Mouse (Mus musculus): ENCODE data around the gene Tspan33. TPM values are rescaled to one million over a fixed set of nuclear protein-coding genes. Genes with fewer than 3 reads are reported as not detected.
"Not testable (repeated sequence)": the region's sequence is repeated elsewhere in the genome, so short reads cannot be mapped to it uniquely, and the experiment has no call there.

The Tspan33 gene
- polyA plus RNA-seq, 1 experiment from 2014 or later, result 184 TPM

DNA sequence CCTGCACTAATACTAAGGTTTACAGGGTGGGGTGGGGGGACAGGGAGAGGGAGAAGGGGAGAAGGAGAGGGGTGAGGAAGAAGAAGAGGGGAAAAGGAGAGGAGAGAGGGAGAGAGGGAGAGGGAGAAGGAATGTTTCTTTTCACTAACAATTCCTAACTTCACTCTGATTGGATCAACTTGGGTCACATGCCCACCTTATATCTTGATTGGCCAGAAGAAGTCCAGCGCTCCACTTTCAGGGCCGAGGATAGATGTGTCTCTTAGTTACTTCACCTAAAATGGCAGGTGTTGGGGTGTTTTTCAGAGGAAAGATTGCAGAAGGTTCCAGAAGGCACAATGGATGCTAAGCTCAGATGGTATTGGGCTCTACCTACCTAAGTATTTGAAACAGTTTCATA lies 20.3 kb upstream of the Tspan33 start:
- Histone ChIP-seq H3K27ac (replicated peaks) (no peak overlapping the region), H3K36me3 (replicated peaks) (no peaks in the 10 kb centered on the region), H3K9me3 (replicated peaks) (no peaks in the 10 kb centered on the region), H3K4me3 (replicated peaks) (no peak overlapping the region), H3K4me2 (no peak overlapping the region), H3K9ac (no peak overlapping the region), H3K27me3 (peaks cover 28% of the 10 kb centered on the region; the same call in 1 of the 2 replicates), H3K4me1 (replicated peaks) (no peaks in the 10 kb centered on the region)
- WGBS (ENCODE audit: insufficient replicate concordance), result 25% methylated on average over 2 of the region's 2 CpGs
- no peak for ATAC-seq (ENCODE audit: insufficient read depth)

DNA sequence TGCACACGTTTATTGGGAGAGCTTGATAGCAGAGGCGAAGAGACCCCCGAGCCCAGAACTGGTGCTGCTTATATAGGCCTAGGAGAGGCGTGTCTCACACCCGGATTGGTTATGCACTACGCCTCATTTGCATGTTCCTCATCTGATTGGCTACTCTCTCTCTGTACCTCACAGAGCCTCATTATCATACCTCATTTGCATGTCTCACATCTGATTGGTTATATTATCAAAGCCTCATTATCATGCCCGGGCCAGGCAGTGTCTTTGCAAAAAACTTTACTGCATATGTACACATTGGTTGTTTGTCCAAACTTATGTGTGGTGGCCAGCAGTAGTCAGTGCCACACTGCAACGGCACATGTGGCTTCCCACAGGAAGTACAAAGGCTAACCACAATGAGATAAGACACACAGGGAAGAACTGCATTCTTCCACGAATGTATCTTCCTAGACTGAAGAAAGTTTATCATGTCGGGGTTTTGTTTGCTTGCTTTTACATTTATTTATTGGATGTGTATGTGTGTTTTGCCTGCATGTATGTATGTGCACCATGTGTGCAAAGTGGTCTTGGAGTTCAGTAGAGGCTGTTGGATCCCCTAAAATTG lies 14.0 kb upstream of the Tspan33 start:
- not testable (repeated sequence) for H3K9me3 ChIP-seq (replicated peaks); ATAC-seq (ENCODE audit: insufficient read depth); H3K9ac ChIP-seq

DNA sequence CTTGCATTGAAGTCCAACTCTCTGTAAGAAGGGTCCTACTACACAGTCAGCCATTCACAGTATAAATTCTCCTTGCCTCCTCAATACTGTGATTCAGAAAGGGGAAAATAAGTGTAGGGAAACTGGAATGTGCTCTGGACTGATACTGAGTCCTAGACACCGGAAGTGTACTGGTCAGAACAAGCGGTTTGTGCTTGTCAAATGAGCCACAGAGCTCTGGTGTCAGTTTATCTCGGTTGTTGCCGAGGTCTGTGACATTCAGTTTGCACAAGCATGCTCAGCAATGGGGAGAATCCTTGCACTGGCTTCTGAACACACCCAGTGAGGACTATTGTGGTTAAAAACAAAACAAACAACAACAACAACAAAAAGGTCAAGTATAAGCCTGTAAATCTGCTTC lies 12.2 kb upstream of the Tspan33 start:
- peaks cover 6% of the 10 kb centered on the region; the same call in 1 of the 2 replicates for H3K4me1 ChIP-seq (replicated peaks)
- no peak overlapping the region for H3K4me3 ChIP-seq (replicated peaks)
- H3K27me3 ChIP-seq, result peaks cover 12% of the 10 kb centered on the region; the same call in 1 of the 2 replicates
- 19% methylated on average over 4 of the region's 4 CpGs for WGBS (ENCODE audit: insufficient replicate concordance)
- H3K4me2 ChIP-seq, result no peak overlapping the region
- H3K9me3 ChIP-seq (replicated peaks), result no peaks in the 10 kb centered on the region
- H3K36me3 ChIP-seq (replicated peaks), result no peaks in the 10 kb centered on the region
- no peak overlapping the region for H3K27ac ChIP-seq (replicated peaks)
- ATAC-seq (ENCODE audit: insufficient read depth), result no peak
- H3K9ac ChIP-seq, result no peak overlapping the region

More for the DNA sequence above, 14.0 kb upstream of the Tspan33 start:
- not testable (repeated sequence) for H3K36me3 ChIP-seq (replicated peaks); H3K4me3 ChIP-seq (replicated peaks); H3K27ac ChIP-seq (replicated peaks); H3K4me1 ChIP-seq (replicated peaks); H3K4me2 ChIP-seq
- WGBS (ENCODE audit: insufficient replicate concordance), result 49% methylated on average over 10 of the region's 10 CpGs
- H3K27me3 ChIP-seq, result peaks cover 19% of the 10 kb centered on the region; the same call in 1 of the 2 replicates

DNA sequence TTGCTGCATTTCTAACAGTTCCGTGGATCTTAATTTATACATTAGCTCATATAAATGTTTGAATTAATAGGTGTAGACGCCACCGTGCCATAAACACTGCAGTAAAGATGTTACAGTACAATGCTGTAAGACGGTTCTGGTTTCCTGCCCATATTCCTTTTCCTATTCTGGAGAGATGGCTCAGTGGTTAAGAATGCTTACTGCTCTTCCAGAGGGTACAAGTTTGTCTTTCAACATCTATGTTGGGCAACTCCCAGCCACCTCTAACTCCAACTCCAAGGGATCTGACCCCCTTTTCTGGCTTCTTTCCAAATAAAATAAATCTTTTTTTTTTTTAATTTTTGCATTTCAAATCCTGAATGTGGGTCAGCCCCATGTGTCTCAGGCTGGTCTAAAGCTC lies 9.3 kb upstream of the Tspan33 start:
- H3K4me3 ChIP-seq (replicated peaks), result no peak overlapping the region
- WGBS (ENCODE audit: insufficient replicate concordance), result 76% methylated on average over 4 of the region's 4 CpGs
- H3K4me2 ChIP-seq, result no peak overlapping the region
- peaks cover 29% of the 10 kb centered on the region for H3K27me3 ChIP-seq
- H3K4me1 ChIP-seq (replicated peaks), result peaks cover 6% of the 10 kb centered on the region; the same call in 1 of the 2 replicates
- no peak for ATAC-seq (ENCODE audit: insufficient read depth)
- no peaks in the 10 kb centered on the region for H3K9me3 ChIP-seq (replicated peaks)
- H3K27ac ChIP-seq (replicated peaks), result no peak overlapping the region
- H3K9ac ChIP-seq, result no peak overlapping the region
- H3K36me3 ChIP-seq (replicated peaks), result no peaks in the 10 kb centered on the region

DNA sequence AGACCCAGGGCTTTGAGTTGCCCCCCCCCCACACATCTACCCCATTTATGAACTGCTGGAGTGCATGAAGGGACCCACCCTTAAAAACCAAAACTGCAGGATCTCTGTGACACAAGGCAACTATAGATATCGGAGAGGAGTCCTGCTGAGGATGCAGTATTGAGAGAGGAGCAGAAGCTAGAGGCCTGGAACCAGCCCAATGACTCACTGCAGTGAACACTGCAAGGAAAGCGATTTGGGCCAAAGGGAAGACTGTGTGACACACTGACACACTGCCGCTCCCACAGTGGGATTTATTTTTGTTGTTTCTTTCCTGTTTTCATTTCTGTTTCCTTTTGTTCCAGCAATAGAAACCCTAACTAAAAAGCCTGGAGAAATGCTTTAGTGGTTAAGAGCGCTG lies 8.1 kb upstream of the Tspan33 start:
- peaks cover 6% of the 10 kb centered on the region; the same call in 1 of the 2 replicates for H3K4me1 ChIP-seq (replicated peaks)
- WGBS (ENCODE audit: insufficient replicate concordance), result 73% methylated on average over 4 of the region's 4 CpGs
- no peak for ATAC-seq (ENCODE audit: insufficient read depth)
- H3K36me3 ChIP-seq (replicated peaks), result no peaks in the 10 kb centered on the region
- peaks cover 41% of the 10 kb centered on the region for H3K27me3 ChIP-seq
- H3K4me2 ChIP-seq, result no peak overlapping the region
- H3K9me3 ChIP-seq (replicated peaks), result no peaks in the 10 kb centered on the region
- H3K9ac ChIP-seq, result no peak overlapping the region
- H3K4me3 ChIP-seq (replicated peaks), result no peak overlapping the region
- H3K27ac ChIP-seq (replicated peaks), result no peak overlapping the region

DNA sequence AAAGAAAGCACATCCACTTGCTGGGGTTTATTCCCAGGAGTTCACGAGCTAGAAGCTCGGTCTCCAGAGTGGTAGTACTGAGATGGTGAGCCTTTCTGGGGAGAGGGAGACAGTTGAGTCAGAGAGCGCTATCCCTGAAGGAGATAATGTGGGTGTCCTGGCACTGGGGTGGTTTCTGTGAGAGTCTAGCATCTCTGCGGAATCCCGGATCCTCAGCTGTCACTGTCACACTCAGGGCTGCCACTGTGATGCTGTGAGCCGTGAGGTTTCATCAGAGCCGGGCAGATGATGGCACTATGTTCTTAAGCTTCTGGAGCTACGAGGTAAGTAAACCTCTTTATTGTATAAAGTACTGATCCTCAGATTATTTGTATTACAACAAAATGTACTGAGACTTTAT lies 4.6 kb upstream of the Tspan33 start:
- H3K9me3 ChIP-seq (replicated peaks), result no peaks in the 10 kb centered on the region
- peaks cover 13% of the 10 kb centered on the region for H3K4me1 ChIP-seq (replicated peaks)
- no peak for ATAC-seq (ENCODE audit: insufficient read depth)
- H3K4me3 ChIP-seq (replicated peaks), result no peak overlapping the region
- H3K27ac ChIP-seq (replicated peaks), result no peak overlapping the region
- H3K4me2 ChIP-seq, result no peak overlapping the region
- no peaks in the 10 kb centered on the region for H3K36me3 ChIP-seq (replicated peaks)
- H3K27me3 ChIP-seq, result peaks cover 53% of the 10 kb centered on the region
- no peak overlapping the region for H3K9ac ChIP-seq
- WGBS (ENCODE audit: insufficient replicate concordance), result 61% methylated on average over 8 of the region's 8 CpGs

DNA sequence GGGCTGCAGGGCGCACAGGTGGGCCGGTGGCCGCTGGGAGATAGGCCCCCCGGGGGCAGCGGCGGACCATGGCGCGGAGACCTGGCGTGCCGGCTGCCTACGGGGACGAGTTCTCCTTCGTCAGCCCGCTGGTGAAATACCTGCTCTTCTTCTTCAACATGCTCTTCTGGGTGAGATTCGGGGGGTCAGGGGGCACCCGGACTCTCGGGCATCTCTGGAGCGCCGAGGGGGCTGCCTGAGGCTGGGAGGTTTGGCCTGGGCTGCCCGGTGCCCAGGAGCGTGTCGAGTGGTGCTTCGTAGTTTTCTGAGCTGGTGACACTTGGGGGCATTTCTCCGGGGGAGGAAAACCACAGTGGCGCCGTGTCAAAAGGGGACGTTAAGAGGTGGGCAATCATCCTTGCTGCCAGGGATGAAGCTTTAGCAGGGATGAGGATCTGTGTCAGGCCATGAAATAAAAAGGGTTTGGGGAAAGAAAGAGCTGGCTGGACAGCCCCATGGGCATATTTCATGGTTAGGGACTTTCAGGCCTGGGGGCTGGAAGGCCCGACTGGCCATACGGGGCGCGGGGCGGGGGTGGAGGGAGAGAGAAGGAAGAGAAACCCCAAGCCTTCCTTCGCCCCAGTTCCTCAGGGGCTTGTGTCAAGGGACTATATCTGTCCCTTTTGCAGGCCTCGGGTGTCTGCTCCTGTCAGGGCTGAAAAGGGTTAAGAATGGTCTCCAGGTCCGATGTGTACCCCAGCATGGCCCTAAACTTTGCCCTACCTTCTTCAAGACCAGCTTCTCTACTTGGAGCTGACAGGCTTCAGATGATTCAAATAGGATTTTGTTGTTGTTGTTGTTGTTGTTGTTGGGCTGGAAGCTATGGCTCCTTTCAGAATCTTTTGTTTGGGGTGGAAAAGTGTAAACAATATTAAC lies 610 bp downstream of the Tspan33 start:
- no peaks in the 10 kb centered on the region for H3K9me3 ChIP-seq (replicated peaks)
- H3K4me2 ChIP-seq, result peak overlapping the region; percentile 86
- no peak for ATAC-seq (ENCODE audit: insufficient read depth)
- H3K27ac ChIP-seq (replicated peaks), result peak overlapping the region; percentile 96
- peaks cover 35% of the 10 kb centered on the region for H3K27me3 ChIP-seq
- peaks cover 48% of the 10 kb centered on the region for H3K4me1 ChIP-seq (replicated peaks)
- peak overlapping the region; percentile 96 for H3K4me3 ChIP-seq (replicated peaks)
- H3K36me3 ChIP-seq (replicated peaks), result peaks cover 16% of the 10 kb centered on the region
- peak overlapping the region; percentile 100 for H3K9ac ChIP-seq
- WGBS (ENCODE audit: insufficient replicate concordance), result 2% methylated on average over 35 of the region's 35 CpGs

DNA sequence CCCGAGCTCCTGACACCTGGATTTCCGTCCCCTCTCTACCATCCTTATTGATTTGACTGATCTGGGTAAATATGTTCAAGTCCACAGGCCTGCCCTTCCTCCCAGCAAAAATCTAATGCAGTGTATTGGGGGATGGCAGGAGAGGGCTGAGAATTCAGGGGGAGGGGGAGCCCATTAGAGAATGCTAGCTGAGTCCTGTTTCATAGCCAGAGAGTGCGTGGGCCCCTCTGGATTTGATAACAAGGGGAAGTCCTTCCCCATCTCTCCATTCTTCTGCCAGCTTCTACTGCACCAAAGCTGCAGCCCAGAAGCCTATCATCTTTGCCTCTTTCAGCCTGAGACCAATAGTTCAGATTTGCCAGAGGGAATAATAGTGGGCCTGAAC lies 1.3 kb downstream of the Tspan33 start:
- Histone ChIP-seq H3K27ac (replicated peaks) (peak overlapping the region; percentile 96), H3K4me3 (replicated peaks) (peak overlapping the region; percentile 96), H3K9ac (peak overlapping the region; percentile 100)

DNA sequence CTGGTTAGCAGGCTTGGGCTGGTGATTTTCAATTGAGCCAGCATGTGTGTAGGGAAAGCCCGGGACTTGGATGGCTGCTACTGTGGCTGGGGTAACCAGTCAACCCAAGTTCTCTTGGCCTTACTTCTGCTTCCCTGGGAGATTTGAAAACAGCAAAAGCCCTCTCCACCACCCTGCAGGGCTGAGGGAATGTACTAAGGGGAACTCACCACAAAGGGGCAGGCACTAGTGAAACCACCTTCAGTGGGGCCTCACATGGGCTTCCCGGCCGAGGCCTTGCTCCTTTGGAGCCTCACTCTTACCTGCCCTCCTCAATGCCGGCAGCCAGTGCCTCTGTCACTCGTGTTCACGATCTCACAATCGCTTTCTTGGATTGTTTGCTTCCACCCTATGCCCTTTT lies 2.0 kb downstream of the Tspan33 start:
- Histone ChIP-seq H3K9ac (peak overlapping the region; percentile 100), H3K27me3 (peaks cover 23% of the 10 kb centered on the region), H3K9me3 (replicated peaks) (no peaks in the 10 kb centered on the region), H3K27ac (replicated peaks) (peak overlapping the region; percentile 96), H3K36me3 (replicated peaks) (peaks cover 22% of the 10 kb centered on the region), H3K4me2 (peak overlapping the region; percentile 86), H3K4me3 (replicated peaks) (peak overlapping the region; percentile 96), H3K4me1 (replicated peaks) (peaks cover 56% of the 10 kb centered on the region)
- WGBS (ENCODE audit: insufficient replicate concordance), result 19% methylated on average over 7 of the region's 7 CpGs
- no peak for ATAC-seq (ENCODE audit: insufficient read depth)

More for the DNA sequence above, 1.3 kb downstream of the Tspan33 start:
- peaks cover 16% of the 10 kb centered on the region for H3K36me3 ChIP-seq (replicated peaks)
- no peak for ATAC-seq (ENCODE audit: insufficient read depth)
- H3K27me3 ChIP-seq, result peaks cover 30% of the 10 kb centered on the region
- H3K4me1 ChIP-seq (replicated peaks), result peaks cover 50% of the 10 kb centered on the region
- H3K4me2 ChIP-seq, result peak overlapping the region; percentile 86
- WGBS (ENCODE audit: insufficient replicate concordance), result 13% methylated on average over 3 of the region's 3 CpGs
- no peaks in the 10 kb centered on the region for H3K9me3 ChIP-seq (replicated peaks)

DNA sequence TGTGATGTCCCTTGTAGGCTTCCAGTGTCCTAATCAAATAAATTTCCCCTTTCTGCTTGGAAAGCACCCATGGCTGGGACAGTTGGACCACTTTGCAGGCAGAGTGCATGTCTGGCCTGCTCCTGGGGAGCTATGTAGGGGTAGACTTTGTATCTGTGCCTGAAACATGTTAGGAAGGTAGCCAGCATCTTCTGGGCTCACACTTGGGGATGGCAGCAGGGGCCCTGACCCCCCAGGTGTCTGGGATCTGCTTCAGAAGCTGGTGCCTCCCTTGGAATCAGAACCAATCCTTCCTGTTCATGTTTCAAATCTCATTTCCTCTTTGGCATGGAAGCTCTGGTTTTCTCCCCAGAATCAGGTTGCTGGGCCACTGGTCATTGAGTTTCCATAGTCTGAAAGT lies 3.1 kb downstream of the Tspan33 start:
- H3K36me3 ChIP-seq (replicated peaks), result peaks cover 24% of the 10 kb centered on the region
- H3K9me3 ChIP-seq (replicated peaks), result no peaks in the 10 kb centered on the region
- peaks cover 68% of the 10 kb centered on the region for H3K4me1 ChIP-seq (replicated peaks)
- peak overlapping the region; percentile 96 for H3K4me3 ChIP-seq (replicated peaks)
- peak overlapping the region; percentile 86 for H3K4me2 ChIP-seq
- H3K9ac ChIP-seq, result peak overlapping the region; percentile 100
- ATAC-seq (ENCODE audit: insufficient read depth), result no peak
- H3K27ac ChIP-seq (replicated peaks), result peak overlapping the region; percentile 96
- H3K27me3 ChIP-seq, result peaks cover 12% of the 10 kb centered on the region

DNA sequence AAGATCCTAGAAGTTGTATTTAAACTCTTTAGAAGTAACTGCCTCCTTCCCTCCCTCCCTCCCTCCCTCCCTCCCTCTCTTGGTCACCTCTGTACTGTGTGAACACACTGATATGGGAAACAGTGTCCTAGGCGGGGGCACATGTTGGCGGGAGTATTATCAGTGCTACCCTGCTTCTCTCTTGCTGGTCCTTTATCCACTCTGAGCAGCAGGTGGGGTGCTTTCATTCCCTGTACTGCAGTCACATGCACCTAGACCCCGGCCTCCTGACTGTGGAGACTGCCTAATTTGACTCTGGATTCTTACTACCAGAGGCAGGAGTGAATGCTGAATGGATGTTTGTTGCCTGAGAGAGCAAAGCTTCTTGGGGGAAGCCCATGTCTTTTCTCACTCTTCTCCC lies 3.5 kb downstream of the Tspan33 start:
- Histone ChIP-seq H3K27me3 (peaks cover 8% of the 10 kb centered on the region), H3K4me2 (peak overlapping the region; percentile 86), H3K4me1 (replicated peaks) (peaks cover 72% of the 10 kb centered on the region), H3K9ac (peak overlapping the region; percentile 100), H3K4me3 (replicated peaks) (peak overlapping the region; percentile 96), H3K9me3 (replicated peaks) (no peaks in the 10 kb centered on the region), H3K36me3 (replicated peaks) (peaks cover 24% of the 10 kb centered on the region), H3K27ac (replicated peaks) (peak overlapping the region; percentile 96)
- peak; percentile 78 for ATAC-seq (ENCODE audit: insufficient read depth)
- WGBS (ENCODE audit: insufficient replicate concordance), result 6% methylated on average over 3 of the region's 3 CpGs
